Mouse (Mus musculus) hindlimb bud, embryonic 11.5 days (tissue): ENCODE results near the gene Zfyve28.

ENCODE experiments used
- DNase-seq: peaks from one replicate; pipeline ENCODE4 v3.0.0-alpha.2; 2012; ENCODE audit warnings: low read depth, low spot score; ENCODE audit errors: extremely low spot score

Zfyve28 gene

DNA sequence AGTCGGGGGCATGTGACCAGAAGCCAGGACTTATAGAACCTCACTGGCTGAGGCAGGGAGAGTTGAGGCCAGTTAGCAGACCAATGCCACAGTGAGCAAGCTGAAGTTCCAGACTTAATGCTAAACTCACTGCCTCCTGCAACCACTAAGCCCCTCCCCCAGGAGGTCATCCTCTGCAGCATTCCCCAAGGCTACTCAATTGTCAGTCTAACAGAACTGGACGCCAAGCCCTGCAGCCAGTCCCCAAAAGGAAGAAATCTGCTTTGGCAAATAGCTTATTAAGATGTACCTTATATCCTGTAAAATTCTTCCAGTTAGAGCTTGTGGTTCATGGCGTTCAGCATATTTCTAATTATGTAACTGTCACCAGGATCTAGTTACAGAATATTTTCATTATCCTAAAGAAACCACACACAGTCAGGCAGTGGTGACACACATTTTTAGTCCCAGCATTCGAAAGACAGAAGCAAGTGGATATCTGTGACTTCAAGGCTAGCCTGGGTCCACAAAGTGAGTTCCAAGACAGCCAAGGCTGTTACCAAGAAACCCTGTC lies 35.2 kb downstream of the Zfyve28 start:
- no peak for DNase-seq

GRCm38 (mm10) chr5:34252307-34252966 lies 35.8 kb downstream of the Zfyve28 start:
- no peak for DNase-seq

- DNase-seq = no peak
Observed at GRCm38 (mm10) chr5:34251794-34252193, 36.5 kb downstream of the Zfyve28 start.

GRCm38 (mm10) chr5:34250090-34250489 lies 38.2 kb downstream of the Zfyve28 start:
- DNase-seq = no peak

DNA sequence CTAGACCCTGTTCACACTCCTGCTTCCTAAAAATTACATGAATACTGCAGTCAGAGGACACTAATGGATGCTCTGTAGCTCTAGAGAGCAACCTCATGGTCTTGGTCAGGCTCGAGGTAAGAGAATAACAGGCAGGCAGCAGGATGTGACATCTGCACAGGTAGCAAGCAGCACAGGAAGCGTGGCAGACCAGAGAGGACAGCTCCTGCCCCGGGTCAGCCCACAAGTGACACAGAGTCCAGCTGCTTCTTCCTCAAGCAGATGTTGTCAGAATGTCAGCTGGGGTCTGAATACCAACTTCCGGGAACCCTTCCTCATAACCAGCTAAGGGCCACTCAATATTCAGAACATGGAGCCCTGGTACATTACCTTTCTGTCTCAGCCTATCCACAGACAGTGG lies 39.1 kb downstream of the Zfyve28 start:
- no peak for DNase-seq

- DNase-seq = no peak
Observed at GRCm38 (mm10) chr5:34246443-34246842, 41.8 kb downstream of the Zfyve28 start.

- no peak for DNase-seq
Observed at GRCm38 (mm10) chr5:34243062-34243461, 45.2 kb downstream of the Zfyve28 start.

DNA sequence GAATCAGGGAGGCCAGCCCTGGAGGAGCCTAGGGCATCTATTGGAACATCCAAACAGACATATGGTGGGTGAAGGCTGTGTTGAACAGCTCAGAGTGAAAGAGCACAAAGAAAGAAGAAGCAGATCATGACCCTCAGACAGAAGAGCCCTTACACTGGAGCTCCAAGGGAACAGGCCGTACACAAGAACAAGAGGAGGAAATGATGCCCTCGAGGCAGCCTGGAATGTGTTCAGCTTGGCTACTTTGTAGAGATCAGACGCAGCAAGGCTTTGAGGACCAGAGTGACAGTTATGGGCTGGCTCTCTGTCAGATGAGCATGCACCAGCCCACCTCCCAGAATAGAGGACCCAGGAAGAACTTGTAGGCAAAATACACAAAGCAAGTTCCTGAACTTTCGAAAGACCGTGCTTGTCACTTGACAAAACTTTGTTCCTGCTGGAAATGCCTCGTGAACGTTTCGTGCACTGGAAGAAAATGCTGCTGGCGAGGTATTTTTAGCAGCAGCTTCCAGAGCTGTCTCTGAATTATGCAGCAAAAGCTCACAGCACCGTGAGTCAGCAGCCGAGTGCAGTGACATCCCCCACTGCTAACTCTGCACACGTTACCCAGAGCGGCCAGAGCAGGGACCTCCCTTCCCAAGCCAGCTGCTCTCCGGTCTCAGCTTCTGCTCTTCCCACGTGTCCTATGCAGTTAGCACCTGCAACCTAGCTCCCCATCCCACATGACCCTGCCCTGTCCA lies 45.9 kb downstream of the Zfyve28 start:
- DNase-seq = no peak

DNA sequence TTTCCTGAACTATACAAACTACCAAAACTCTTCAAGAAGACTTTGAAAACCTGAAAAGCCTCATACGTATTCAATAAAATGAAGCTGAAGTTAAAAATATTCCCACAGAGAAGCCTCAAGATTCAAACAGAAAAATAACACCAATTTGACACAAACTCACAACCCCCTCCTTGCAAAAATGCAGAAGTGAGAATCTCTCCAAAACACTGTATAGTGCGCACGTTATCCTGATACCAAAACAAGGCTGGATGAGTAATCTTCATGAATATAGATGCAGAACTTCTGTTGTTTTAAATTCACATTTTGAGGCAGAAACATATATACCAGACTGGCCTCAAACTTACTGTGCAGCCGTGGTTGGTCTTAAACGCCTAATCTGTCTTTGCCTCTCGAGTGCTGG lies 49.8 kb downstream of the Zfyve28 start:
- no peak for DNase-seq

- DNase-seq = no peak
Observed at GRCm38 (mm10) chr5:34235898-34236420, 52.3 kb downstream of the Zfyve28 start.

GRCm38 (mm10) chr5:34235056-34235455 lies 53.2 kb downstream of the Zfyve28 start:
- no peak for DNase-seq

DNA sequence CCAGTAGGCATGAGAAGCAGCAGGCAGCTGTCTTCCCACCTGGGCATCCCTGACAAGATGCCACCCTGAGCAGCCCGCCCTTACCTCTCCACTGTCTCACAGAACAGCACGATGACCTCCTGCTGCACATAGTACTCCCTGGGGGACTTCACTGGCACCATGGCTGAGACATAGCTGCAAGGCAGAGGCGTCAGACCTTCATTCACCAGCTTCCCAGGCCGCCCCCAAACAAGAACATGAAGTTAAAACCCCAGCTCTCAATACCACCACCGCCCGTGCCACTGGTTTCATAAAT lies 55.1 kb downstream of the Zfyve28 start:
- no peak for DNase-seq

DNA sequence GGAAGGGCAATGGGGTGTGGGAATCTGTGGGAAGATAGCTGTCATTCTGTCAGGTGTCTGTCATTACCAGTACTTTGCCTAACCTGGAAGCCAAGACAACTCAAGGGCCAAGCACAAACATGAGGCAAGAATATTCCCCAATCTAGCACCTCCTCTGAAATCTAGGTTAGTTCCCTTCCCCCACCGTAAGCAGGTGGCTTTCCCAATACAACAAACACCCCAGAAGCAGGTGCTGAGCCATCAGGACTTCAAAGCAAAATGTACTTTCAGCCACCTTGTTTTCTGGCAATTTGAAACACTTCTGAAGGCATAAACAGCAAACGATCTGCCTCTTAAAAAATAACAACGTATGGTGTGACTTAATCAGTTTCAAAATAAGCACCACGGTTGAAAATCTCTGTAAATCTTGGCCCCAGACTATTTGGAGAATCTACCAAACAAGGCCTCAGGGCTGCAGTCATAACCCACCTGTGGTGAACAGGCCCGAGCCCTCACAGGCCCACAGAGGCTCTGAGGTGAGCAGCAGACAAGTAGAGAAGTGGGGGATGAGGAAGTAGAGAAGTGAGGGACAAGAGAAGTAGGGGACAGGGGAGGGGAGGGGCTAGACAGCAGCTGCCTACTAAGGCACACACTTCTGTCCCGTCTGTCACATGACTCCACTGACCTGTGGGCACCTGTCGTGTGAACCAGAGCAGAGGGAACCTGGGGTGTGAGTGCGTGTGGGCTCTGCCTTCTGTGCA lies 55.6 kb downstream of the Zfyve28 start:
- DNase-seq = no peak

DNA sequence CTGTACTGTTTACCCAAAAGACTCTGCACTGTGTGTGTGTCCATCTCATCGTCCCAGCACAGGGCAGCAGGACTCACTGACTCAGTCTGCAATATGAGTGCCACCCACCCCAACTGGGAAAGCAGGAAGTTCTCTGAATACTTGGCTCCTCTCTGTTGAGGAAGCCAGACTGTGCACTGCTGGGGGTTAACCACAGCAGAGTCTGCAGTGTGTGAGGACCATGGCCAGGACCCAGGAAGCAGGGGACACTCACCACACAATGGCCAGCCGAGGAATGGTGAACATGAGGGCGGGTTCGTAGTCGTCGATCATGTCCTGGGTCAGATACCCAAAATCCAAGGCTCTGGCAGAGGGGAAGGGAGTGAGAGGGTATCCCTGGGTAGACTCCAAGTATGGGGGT lies 56.3 kb downstream of the Zfyve28 start:
- no peak for DNase-seq

- no peak for DNase-seq
Observed at GRCm38 (mm10) chr5:34230599-34231485, 57.4 kb downstream of the Zfyve28 start.

DNA sequence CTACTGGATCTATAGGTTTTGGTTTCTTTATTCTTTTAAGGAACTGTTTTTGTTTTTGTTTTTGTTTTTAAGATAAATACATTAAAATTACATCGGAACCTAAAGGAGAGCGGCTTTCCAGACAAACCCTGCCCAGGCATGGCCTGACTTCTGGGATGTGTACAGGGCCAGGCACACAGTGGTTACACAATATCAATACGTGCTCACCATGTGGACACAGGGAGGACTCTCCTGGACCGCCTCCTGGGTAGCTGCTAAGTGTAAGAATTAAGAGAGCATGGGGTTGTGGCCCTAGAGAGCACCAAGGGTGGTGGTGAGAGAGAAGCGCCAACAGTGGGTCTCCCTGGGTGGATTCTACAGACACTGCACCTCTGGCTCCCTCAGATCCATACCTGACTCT lies 58.7 kb downstream of the Zfyve28 start:
- no peak for DNase-seq

DNA sequence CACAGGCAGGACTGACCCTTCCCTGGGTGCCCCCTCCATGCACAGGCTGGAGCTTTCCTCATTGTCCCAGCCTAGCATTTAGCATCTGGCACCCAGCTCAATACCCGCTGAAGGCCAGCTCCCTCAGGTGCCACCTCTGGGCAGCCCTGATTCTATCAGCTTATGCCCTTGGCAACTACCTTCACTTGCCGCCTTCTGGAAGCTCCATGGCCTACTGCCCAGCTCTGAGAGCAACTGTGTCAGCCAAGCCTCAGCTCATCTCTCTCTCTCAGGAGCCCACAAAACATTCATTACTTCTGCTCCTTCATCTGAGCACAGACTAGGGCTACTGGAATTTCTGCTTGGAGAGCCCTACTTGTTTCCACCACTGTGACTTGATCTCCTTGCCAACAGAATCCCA lies 62.7 kb downstream of the Zfyve28 start:
- no peak for DNase-seq

GRCm38 (mm10) chr5:34224515-34224914 lies 63.7 kb downstream of the Zfyve28 start:
- no peak for DNase-seq

GRCm38 (mm10) chr5:34220001-34220400 lies 68.2 kb downstream of the Zfyve28 start:
- no peak for DNase-seq

- no peak for DNase-seq
Observed at GRCm38 (mm10) chr5:34218672-34219071, 69.6 kb downstream of the Zfyve28 start.

DNA sequence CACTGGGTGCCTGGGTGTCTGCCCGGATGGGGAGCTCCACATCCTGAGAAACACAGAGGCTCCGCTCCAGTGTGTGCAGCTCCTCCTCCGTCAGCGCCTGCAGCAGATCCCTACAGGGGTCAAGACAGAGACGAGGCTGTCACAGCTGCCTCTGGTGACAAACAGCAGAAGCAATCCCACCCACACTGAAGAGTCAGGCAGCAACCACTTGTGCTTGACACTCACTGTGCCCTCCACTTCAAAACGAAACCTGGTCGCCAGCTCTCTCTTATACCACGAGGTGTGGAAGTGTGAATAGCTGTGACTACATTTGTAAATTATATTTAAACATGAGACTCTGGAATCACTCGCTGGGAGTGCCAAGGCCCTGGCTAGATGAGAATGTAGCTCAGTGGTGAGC lies 70.5 kb downstream of the Zfyve28 start:
- DNase-seq = no peak
